Mouse (Mus musculus) brown adipose tissue, adult 24 weeks (tissue): Measurements from ENCODE around the gene Pax7. TPM values are rescaled to one million over a fixed set of nuclear protein-coding genes. Genes with fewer than 3 reads are reported as not detected.

Source experiments
- H3K27ac ChIP-seq: fragments of 200-500 bp; replicated peaks from 2 replicates; pipeline ENCODE4 v1.5.1; 2012; ENCODE audit warnings: low read depth, mild to moderate bottlenecking, low read length
- H3K4me1 ChIP-seq: fragments of 200-500 bp; 2 replicates; pipeline ENCODE4 v1.6.1; 2012; ENCODE audit warnings: low read length, mixed read lengths; ENCODE audit not compliant: control insufficient read depth, insufficient read depth, insufficient read length
- H3K4me3 ChIP-seq: fragments of 200-500 bp; 2 replicates; pipeline ENCODE4 v1.5.1; 2012; ENCODE audit warnings: low read depth, mild to moderate bottlenecking, low read length, moderate library complexity; ENCODE audit not compliant: insufficient read depth
- polyA plus RNA-seq: library from polyadenylated mRNA; stranded (reverse); fragments of >200 nt; gene quantifications from 2 replicates; pipeline ENCODE4 v1.2.4, GENCODE M21; 2012; ENCODE audit not compliant: missing spikeins, insufficient read depth, insufficient read length

Pax7 gene
- polyA plus RNA-seq, 1 experiment, result not detected

DNA sequence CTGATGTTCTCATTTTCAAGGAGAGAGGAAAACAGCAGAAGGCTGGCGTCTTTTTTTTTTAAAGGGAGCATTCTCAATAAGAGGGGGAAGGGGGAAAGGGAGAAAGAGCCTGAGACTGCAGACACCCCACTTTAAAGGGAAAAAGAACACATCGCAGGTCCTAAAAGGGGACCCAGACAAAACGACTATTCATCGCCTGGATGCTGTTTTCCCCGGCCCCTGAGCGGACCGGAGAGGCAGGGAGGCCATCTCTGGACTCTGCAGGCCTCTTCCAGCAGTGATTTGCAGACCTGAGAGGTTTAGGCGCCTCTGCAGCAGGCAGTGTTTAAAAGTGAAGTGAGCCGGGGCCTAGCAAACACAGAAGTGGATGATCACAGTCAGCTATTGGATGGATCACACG, 25.5 kb downstream of the Pax7 start:
- H3K4me3 ChIP-seq, result no peak overlapping the region
- H3K27ac ChIP-seq, result no peak overlapping the region
- H3K4me1 ChIP-seq, result no peaks in the 10 kb centered on the region

DNA sequence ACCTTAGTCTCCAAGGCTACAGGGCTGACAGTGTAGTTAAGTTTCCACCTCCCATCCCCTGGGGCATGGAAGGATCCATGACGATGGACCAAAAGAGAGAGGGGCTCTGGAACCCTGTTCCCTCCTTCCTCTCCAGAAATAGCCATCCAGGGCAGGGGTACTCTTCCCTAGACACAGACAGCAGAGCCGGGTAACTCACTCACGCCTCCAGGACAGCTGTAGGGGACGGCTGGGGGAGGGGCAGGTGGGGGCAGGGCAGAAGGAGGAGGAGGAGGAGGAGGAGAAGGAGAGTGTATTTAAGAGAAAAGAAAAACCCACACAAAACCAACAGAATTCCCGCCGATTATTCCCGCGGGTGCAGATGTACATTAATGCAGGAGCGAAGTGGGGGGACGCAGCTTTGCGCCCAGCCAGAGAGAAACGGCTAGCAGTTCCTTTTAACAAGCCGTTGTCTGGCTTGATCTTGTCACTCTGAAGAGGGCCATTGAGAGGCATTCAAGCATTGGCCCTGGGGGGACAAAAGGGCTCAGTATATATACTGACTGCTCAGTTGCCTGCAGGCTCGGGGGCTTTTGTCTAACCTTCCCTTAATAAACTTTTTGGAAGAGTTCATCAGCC, 26.0 kb downstream of the Pax7 start:
- Histone ChIP-seq H3K27ac (no peak overlapping the region), H3K4me3 (no peak overlapping the region), H3K4me1 (no peaks in the 10 kb centered on the region)

DNA sequence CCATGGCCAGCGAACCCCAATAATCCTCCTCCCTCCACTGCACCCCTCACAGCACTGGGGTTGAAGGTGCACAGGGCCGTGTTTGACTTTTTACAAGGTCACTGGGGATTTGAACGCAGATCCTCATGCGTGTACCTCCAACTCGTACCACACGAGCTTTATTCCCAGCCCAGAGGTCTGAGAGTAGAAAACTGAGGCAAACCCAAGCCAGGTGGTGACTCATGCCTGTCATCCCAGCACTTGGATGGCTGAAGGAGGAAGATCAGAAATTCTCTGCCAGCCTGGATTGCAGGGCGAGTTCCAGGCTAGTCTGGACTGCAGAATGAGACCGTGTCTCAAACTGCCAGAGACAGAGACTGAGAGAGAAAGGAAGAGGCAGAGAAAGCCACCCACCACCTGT, 28.4 kb downstream of the Pax7 start:
- H3K27ac ChIP-seq, result no peak overlapping the region
- H3K4me1 ChIP-seq, result no peaks in the 10 kb centered on the region
- no peak overlapping the region for H3K4me3 ChIP-seq

DNA sequence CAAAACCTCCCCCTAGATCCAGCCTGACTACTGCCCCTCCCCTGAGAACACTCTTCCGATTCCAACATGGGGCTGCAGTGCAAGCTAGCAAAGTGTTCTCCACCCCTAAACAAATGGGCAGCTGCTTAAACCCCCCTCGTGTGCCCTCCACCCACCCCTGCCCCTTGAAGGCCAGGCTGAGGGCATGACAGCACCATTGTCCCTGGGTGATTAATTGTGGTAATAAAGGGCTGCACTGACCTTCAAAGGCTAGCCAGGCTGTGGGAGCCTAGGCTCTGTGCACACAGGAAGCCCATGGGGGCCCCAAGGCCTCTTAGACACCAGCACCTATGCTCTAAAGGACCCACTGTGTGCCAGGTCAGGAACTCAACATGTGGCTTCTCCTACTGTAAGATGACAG, 29.3 kb downstream of the Pax7 start:
- Histone ChIP-seq H3K4me1 (no peaks in the 10 kb centered on the region), H3K27ac (no peak overlapping the region), H3K4me3 (no peak overlapping the region)

DNA sequence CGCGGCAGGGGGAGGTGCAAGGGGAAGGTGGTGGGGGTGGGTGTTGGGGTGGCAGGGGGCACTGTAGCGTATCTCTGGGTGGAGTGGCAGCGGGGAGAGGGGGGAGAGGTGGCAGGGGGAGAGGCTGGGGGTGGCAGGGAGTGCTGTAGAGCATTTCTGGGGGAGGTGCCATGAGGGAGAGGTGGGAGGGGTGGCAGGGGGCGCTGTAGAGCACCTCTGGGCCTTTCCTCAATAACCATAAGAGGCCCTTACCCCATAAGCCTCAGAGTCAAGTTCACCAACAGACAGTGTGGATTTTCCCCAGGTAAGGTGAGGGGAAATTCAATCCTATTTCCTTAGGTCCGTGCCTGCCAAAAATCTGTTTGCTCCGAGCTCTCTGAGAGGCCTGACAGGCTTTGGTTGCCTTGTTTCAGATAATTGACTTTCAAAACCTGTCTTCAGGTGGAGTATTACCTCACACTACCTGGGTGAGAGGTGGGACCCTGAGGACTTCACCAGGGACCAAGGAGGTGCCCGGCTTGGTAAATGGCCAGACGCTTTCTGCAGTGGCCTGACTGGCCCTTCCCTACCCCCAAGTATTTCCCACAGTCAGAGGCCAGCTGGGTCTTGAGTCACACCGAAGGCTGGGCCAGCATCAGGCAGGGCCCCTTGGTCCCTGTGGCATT, 33.8 kb downstream of the Pax7 start:
- Histone ChIP-seq H3K4me1 (no peaks in the 10 kb centered on the region), H3K27ac (no peak overlapping the region), H3K4me3 (no peak overlapping the region)

DNA sequence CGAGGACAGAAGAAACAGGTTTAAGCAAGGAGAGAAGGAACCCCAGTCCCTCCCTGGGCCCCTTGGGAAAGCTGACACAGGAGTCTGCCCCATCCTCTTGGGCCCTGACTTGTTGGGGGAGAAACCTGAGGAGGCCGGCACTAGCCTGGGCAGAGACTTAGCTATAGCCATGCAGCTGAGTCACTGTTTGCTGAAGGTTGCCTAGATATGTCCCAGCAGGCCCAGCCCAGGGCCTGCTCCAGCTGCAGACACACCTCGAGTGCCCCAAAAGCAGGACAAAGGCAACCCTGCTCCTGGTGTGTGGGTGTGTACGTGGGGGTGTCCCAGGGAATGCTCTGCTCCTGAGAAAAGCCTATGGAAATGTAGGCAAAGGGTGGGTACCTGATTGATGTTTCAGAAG, 36.0 kb downstream of the Pax7 start:
- Histone ChIP-seq H3K27ac (no peak overlapping the region), H3K4me3 (no peak overlapping the region), H3K4me1 (no peaks in the 10 kb centered on the region)

DNA sequence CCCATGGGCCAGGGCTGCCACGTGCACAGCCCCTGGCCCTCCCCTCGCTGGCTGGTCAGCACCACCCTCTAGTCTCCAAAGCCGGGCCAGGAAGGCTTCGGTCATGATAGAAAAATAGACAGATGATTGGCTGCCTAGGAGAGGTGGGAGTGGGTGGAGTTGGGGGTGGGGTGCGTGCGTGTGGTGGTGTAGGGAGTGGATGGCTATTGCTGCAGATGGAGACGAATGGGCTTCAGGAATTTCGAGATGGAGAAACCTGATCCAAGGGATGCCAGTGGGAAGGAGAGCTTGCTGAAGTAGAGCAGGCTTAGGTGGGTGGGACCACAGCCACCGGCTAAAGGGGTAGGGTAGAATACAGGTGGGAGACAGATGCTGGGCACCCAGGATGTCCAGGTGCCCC, 37.2 kb downstream of the Pax7 start:
- no peak overlapping the region for H3K4me3 ChIP-seq
- no peak overlapping the region for H3K27ac ChIP-seq
- H3K4me1 ChIP-seq, result no peaks in the 10 kb centered on the region

DNA sequence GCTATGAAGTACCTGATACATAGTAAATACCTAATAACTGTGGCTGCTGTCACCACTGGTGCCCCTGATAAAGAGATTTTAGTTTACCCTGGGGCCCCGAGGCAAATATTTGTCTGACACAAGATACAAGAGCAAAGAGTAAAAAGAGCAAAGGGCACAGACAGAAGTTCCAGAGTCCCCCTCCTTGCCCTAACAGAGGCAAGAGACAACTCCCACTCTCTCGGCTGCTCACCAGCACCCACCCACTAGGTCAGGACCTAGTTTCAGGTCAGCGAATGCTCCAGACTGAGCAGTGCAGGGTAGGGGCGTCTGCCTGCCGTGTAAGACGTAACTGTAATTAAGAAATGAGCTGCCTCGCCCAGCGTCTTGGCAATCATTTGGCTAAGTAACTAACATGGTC, 42.2 kb downstream of the Pax7 start:
- Histone ChIP-seq H3K4me1 (no peaks in the 10 kb centered on the region), H3K27ac (no peak overlapping the region), H3K4me3 (no peak overlapping the region)

DNA sequence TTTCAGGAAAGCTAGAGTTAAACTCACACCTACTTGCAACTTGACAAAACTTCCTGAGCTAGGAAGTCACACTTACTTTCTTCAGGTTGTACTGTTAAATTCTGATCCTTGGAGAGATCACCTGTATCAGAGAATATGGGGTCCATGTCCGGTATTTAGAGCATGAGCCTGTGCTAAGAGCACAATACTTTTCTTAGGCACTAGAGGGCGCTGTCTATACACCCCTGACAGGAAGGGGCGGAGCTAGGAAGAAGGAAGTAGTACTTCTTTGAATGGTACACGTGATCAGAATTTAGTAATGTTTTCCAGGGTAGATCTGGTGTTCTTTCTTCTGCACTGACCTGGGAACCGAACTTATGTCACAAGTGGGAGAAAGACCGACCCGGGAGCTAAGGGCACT, 43.6 kb downstream of the Pax7 start:
- no peak overlapping the region for H3K27ac ChIP-seq
- no peaks in the 10 kb centered on the region for H3K4me1 ChIP-seq
- no peak overlapping the region for H3K4me3 ChIP-seq

DNA sequence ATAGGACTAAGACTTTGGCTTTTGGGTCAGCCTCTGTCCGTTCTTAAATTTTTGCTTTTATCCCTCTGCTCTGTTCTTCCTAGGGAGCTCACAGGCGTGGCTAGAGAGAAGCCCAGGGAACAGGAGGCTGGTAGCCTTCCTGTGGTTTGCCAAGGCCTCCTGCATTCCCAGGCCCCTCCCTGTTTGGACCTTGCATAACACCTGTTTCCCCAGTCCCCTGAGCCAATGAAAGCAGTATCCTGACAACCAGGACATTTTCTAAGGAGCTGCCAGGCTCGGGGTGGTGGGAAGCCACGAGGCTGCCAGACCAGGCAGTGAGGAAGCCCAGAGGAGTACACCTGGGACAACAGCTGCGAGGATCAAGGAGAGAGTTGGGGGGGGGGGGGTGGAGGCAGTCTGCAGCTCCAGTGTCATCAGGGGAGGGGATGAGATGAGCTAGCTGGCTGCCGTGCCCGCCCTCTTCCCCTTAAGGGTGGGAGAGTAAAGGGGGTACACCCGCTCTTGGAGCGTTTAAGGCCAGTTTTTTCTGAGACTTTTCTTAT, 50.3 kb downstream of the Pax7 start:
- H3K4me3 ChIP-seq, result no peak overlapping the region

DNA sequence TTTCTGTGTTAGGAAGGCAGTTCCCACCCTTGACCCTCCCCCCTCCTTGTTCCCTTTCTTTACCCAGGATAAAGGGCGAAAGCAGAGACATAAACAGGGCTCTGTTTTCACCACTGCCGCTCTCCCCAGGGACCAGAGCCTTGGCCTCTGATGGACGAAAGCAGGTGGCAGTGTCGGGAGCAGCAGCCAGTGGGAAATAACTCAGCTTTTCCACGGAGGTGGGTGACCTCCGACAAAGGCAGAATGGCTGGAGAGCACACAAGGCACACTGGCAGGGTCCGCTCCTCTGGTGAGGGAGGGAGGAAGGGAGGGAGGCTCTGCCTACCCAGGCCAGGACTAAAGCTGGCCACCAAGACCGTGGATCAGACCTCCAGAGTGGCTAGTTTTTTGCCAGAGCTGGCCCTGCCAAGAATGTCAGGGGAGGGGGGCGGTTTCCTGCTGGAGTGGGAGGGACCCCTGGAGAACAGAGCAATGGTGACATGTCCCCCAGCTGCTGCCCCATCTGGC, 62.1 kb downstream of the Pax7 start:
- Histone ChIP-seq H3K27ac (no peak overlapping the region), H3K4me3 (no peak overlapping the region), H3K4me1 (no peaks in the 10 kb centered on the region)

More for the DNA sequence above, 50.3 kb downstream of the Pax7 start:
- Histone ChIP-seq H3K27ac (no peak overlapping the region), H3K4me1 (no peaks in the 10 kb centered on the region)

DNA sequence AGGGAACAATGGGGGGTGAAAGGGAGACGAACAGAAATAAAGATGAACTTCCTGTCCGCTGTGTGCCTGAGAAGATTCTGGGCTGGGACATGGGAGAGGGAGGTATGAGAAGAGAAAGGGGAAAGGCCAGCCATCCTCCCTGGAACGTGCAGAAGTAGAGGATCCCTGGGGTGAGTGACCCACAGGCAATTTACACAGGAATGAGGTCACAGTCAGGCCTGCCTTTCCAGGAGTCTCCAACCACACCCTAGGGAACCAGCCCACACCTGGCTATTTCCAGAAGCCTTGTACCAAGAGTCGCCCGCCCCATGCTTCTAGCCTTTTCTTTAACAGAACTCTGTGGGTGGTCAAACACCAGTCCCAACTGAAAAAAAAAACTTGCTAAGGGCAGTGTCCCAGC, 65.5 kb downstream of the Pax7 start:
- Histone ChIP-seq H3K27ac (no peak overlapping the region), H3K4me3 (no peak overlapping the region), H3K4me1 (no peaks in the 10 kb centered on the region)

DNA sequence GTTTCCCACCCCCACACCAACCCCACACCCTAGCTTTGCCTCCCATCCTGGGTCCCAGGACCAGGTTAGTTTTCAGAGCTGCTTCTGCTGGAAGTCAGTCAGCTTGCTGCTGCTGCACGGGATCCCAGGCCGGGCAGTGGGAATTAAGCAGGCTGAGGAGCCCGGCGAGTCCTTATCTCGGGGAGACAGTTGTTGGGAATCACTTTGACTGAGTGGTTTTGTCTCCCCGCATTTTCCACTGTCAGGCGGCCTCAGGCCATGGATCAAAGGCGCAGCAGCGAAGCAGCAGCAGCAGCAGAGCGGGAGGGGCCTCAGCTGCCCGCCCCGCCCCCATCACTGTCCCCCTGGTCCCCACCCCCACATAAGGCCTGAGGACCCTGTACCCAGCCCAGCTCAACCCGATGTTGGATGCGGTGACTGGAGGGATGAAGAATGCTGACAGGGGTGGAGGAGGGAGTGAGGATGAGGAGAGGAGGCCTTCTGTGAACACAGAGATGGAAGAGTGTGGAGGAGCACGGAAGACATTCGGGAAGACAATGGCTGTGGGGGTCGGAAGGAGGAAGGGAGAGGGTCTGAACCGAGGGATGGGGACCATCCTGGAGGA, 66.1 kb downstream of the Pax7 start:
- Histone ChIP-seq H3K27ac (no peak overlapping the region), H3K4me3 (no peak overlapping the region), H3K4me1 (no peaks in the 10 kb centered on the region)

DNA sequence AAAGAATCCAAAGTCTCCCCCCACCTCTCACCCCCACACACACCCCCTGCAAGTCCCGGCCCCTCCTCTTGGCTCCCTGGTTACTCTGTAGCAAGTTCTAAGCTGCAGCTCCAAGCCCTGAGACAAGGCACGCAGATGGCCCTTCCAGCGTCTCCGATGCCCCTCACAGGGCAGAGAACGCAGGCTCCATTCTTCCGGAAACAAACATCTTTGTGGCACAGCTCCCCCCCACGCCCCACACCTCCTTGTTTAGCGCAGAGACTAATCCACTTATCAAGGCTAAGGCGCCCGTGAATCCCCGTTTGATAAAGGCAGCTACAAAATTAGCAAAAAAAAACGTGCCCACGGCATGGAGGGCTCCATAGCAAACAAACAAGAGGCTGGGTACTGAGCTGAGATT, 71.4 kb downstream of the Pax7 start:
- H3K4me1 ChIP-seq, result no peaks in the 10 kb centered on the region
- no peak overlapping the region for H3K27ac ChIP-seq
- H3K4me3 ChIP-seq, result no peak overlapping the region

DNA sequence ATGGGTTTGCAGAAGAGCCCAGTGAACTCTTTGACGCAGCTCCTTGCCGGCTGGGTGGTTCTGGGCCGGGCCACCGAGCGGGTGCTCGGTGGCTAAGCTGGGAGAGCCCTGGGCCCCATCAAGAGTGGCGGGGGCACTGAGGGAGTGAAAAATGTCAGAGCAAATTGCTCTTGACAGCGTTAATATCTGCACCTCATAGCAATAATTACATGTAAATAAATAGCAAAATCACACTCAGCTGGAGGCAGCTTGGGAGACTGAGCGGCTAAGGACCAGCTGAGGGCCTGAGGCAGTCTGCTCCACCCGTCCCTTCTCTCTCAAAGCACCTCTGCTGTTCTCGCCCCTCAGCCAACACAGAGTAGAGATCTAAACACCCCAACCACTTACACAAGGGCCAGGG, 72.6 kb downstream of the Pax7 start:
- no peak overlapping the region for H3K27ac ChIP-seq
- H3K4me1 ChIP-seq, result no peaks in the 10 kb centered on the region
- no peak overlapping the region for H3K4me3 ChIP-seq
